8 mouse cellular contexts compared by ENCODE assay signal in the genomic region with DNA sequence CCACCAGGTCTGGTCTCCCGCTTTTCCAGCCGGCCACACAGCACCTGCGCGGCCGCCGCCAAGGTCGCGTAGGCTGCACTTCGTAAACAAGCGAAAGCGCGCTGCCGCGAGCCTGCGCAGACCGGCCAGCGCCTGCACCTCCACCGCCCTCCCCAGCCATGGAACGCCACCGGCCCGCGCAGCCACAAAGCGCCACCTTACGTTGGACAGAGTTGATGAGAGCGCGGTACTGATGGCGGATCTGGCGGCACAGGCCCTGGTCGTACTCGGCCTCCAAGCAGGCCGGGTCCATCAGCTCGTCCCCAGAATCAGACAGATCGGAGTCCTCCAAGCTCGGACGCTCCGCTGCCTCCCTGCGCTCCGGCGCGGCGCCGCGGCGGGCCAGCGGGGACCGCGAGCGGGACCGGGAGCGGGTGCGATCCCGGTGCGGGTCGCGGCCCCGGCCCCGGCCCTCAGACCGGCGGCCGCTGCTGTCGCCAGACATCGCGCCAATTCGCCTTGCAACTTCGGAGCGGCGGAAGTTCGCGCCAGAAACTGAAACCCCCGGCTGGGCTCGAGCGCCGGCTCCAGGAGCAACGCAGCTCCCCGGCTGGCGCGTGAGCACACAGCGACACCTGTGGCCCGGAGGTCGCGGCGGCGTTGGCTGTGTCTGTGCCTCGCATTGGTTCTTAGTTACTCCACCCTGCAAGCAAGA. TPM values are rescaled to one million over a fixed set of nuclear protein-coding genes. Genes with fewer than 3 reads are reported as not detected.
A peak's percentile ranks its signal among the peaks of the same experiment; 100 is the strongest.
DNase-seq lines count a peak whose midpoint lies in the region; ATAC-seq and TF ChIP-seq lines count a peak whose summit lies in the region.

No protein-coding gene starts in this region.

- peaks cover 34% of the 10 kb centered on the region for H3K79me2 ChIP-seq in MEL (ENCODE audit: control insufficient read depth, insufficient read depth, low read length, poor library complexity)

- TF ChIP-seq EP300 in MEL (IDR thresholded peaks at IDR 0.05; ENCODE audit: low read depth in 1 of 2, low read length in 2 of 2), result no peak

- H3K27ac ChIP-seq in MEL (ENCODE audit: control insufficient read depth, low read depth, low read length), result peak overlapping the region; percentile 95
- H3K27ac ChIP-seq in cerebellum, adult 2 months (ENCODE audit: insufficient read depth, low read length), result peak overlapping the region; percentile 93
- peak overlapping the region; percentile 93 for H3K27ac ChIP-seq in forebrain, postnatal 0 days (ENCODE audit: low read depth, low read length)
- H3K27ac ChIP-seq in lung, embryonic 15.5 days, result peak overlapping the region; percentile 99

- peak; percentile 77 to 81; a peak in 3 of 4 replicates for TF ChIP-seq POLR2A in MEL (IDR thresholded peaks at IDR 0.05; ENCODE audit: control insufficient read depth in 1 of 2, insufficient read depth in 1 of 2, low read depth in 1 of 2, low read length in 2 of 2, poor library complexity in 1 of 2)
- peak; percentile 77 for TF ChIP-seq POLR2A in cerebellum, adult 2 months (IDR thresholded peaks at IDR 0.05; ENCODE audit: borderline replicate concordance, insufficient read depth, low read length)

- H3K9ac ChIP-seq in MEL (ENCODE audit: control insufficient read depth, low read depth, low read length, poor library complexity, severe bottlenecking), result peak overlapping the region; percentile 98
- peak overlapping the region; percentile 72 for H3K9ac ChIP-seq in forebrain, postnatal 0 days
- peak overlapping the region; percentile 98 for H3K9ac ChIP-seq in lung, embryonic 15.5 days

- no peaks in the 10 kb centered on the region for H3K9me3 ChIP-seq in MEL (replicated peaks; ENCODE audit: insufficient read depth, low read length)
- H3K9me3 ChIP-seq in forebrain, postnatal 0 days (ENCODE audit: low read length), result no peaks in the 10 kb centered on the region
- H3K9me3 ChIP-seq in lung, embryonic 15.5 days, result no peaks in the 10 kb centered on the region

- ATAC-seq in forebrain, postnatal 0 days, result peak; percentile 98
- peak; percentile 95 for ATAC-seq in lung, embryonic 15.5 days (ENCODE audit: borderline replicate concordance, extremely low read depth, low FRiP score, low TSS enrichment)

- under 1% methylated on average over 84 of the region's 84 CpGs for WGBS in cerebellum, adult 2 months
- WGBS in forebrain, postnatal 0 days, result 2% methylated on average over 84 of the region's 84 CpGs
- WGBS in lung, embryonic 15.5 days, result under 1% methylated on average over 84 of the region's 84 CpGs

- no peaks in the 10 kb centered on the region; a peak in 1 of 4 replicates for H3K27me3 ChIP-seq in MEL (ENCODE audit: control insufficient read depth in 1 of 2, insufficient read depth in 2 of 2, low read length in 2 of 2)
- no peaks in the 10 kb centered on the region for H3K27me3 ChIP-seq in cerebellum, adult 2 months (ENCODE audit: control insufficient read depth, insufficient read depth, low read length)
- no peaks in the 10 kb centered on the region for H3K27me3 ChIP-seq in forebrain, postnatal 0 days (ENCODE audit: insufficient read depth, low read length)
- H3K27me3 ChIP-seq in lung, embryonic 15.5 days, result no peaks in the 10 kb centered on the region

- H3K4me1 ChIP-seq in MEL (ENCODE audit: control insufficient read depth in 1 of 2, insufficient read depth in 2 of 2, low read length in 2 of 2), result peaks cover 6 to 13% of the 10 kb centered on the region in 2 experiments; a peak in 3 of 4 replicates
- H3K4me1 ChIP-seq in cerebellum, adult 2 months (ENCODE audit: control insufficient read depth, insufficient read depth, low read length), result peaks cover 4% of the 10 kb centered on the region; the same call in 1 of the 2 replicates
- H3K4me1 ChIP-seq in forebrain, postnatal 0 days (ENCODE audit: insufficient read depth), result peaks cover 4% of the 10 kb centered on the region
- peaks cover 10% of the 10 kb centered on the region for H3K4me1 ChIP-seq in lung, embryonic 15.5 days

- H3K4me3 ChIP-seq in MEL (ENCODE audit: control insufficient read depth in 1 of 2, insufficient read depth in 1 of 2, low read depth in 2 of 2, low read length in 2 of 2), result peak overlapping the region; percentile 93 to 99
- peak overlapping the region; percentile 87 for H3K4me3 ChIP-seq in cerebellum, adult 2 months (replicated peaks; ENCODE audit: insufficient read depth, low read depth, low read length)
- H3K4me3 ChIP-seq in forebrain, postnatal 0 days (ENCODE audit: low read depth, low read length), result peak overlapping the region; percentile 91
- H3K4me3 ChIP-seq in lung, embryonic 15.5 days, result peak overlapping the region; percentile 99

- peaks cover 19 to 21% of the 10 kb centered on the region in 2 experiments for H3K36me3 ChIP-seq in MEL (ENCODE audit: control insufficient read depth in 1 of 2, insufficient read depth in 2 of 2, low read length in 2 of 2)
- no peaks in the 10 kb centered on the region for H3K36me3 ChIP-seq in forebrain, postnatal 0 days (ENCODE audit: insufficient read depth)
- H3K36me3 ChIP-seq in lung, embryonic 15.5 days, result peaks cover 27% of the 10 kb centered on the region

- no peak for TF ChIP-seq RAD21 in MEL (IDR thresholded peaks at IDR 0.05; ENCODE audit: low read depth, low read length)

- peak; percentile 97 for DNase-seq in MEL (ENCODE audit: low read depth, low spot score)
- DNase-seq in cerebellum, adult 2 months, result peak; percentile 95
- DNase-seq in forebrain, postnatal 0 days, result peak; percentile 94
- peak; percentile 95 for DNase-seq in heart, postnatal 4 days
- DNase-seq in layer of hippocampus, adult 8-10 months (ENCODE audit: low spot score in 2 of 2), result peak; percentile 77 to 87
- peak; percentile 85 for DNase-seq in ovary, adult 18-20 months (ENCODE audit: low spot score)
- DNase-seq in thymus, postnatal 0 days (ENCODE audit: low spot score), result peak; percentile 93

- TF ChIP-seq CTCF in MEL (IDR thresholded peaks at IDR 0.05 in 2 of 3, conservative IDR thresholded peaks at IDR 0.05 in 1 of 3; ENCODE audit: control insufficient read depth in 1 of 3, insufficient read depth in 1 of 3, low read depth in 2 of 3, low read length in 3 of 3, poor library complexity in 1 of 3, severe bottlenecking in 1 of 3), result peak; percentile 64 to 89 (median 82)
- TF ChIP-seq CTCF in cerebellum, adult 2 months (IDR thresholded peaks at IDR 0.05; ENCODE audit: borderline replicate concordance, insufficient read depth, low read depth, low read length), result peak; percentile 78
- TF ChIP-seq CTCF in forebrain, postnatal 0 days (IDR thresholded peaks at IDR 0.05; ENCODE audit: low read depth), result peak; percentile 90

- H3K4me2 ChIP-seq in forebrain, postnatal 0 days (ENCODE audit: low read depth), result peak overlapping the region; percentile 73
- peak overlapping the region; percentile 80 for H3K4me2 ChIP-seq in lung, embryonic 15.5 days

TF ChIP-seq in MEL, 35 proteins besides CTCF, POLR2A, EP300 and RAD21 (continues in another document):
- TF ChIP-seq MYB (IDR thresholded peaks at IDR 0.05; ENCODE audit: low read depth, low read length) (no peak), TCF12 (IDR thresholded peaks at IDR 0.05; ENCODE audit: low read depth, low read length) (peak; percentile 71), NRF1 (IDR thresholded peaks at IDR 0.05; ENCODE audit: insufficient read depth, low read depth, low read length, poor library complexity, severe bottlenecking) (peak; percentile 80), MAFK (IDR thresholded peaks at IDR 0.05; ENCODE audit: borderline replicate concordance, low read depth, low read length) (no peak), KAT2A (conservative IDR thresholded peaks at IDR 0.05; ENCODE audit: low read depth, low read length) (no peak; the same call in 1 of the 2 replicates), HCFC1 (IDR thresholded peaks at IDR 0.05; ENCODE audit: low read depth, low read length) (peak; percentile 86), SIN3A (IDR thresholded peaks at IDR 0.05; ENCODE audit: low read length) (peak; percentile 76), RCOR1 (IDR thresholded peaks at IDR 0.05; ENCODE audit: low read depth, low read length) (no peak)

RNA-seq across cellular contexts. Expression of a gene that starts 26.0 kb away (rescaled TPM):
- 124 and 134 TPM in 2 replicates for total RNA-seq in MEL (2012; rRNA removed)
- polyA plus RNA-seq in MEL (2012; ENCODE audit: insufficient read depth in 1 of 2, insufficient read length in 2 of 2, low read depth in 1 of 2, low replicate concordance in 2 of 2, missing spikeins in 1 of 2), result 100 to 1,000 TPM; 117 to 129 TPM
- 69.1 and 74.9 TPM in 2 replicates for polyA plus RNA-seq in cerebellum, adult 2 months (2012; rRNA removed)
- total RNA-seq in forebrain, postnatal 0 days (2014; rRNA removed), result 52.5 and 58.6 TPM in 2 replicates
- polyA plus RNA-seq in forebrain, postnatal 0 days (2015; fragmentation: Nextera tagmentation; extraction: Ambion mirVana), result 76.8 and 87.6 TPM in 2 replicates
- 10 to 100 TPM; 70.1 to 76.5 TPM for total RNA-seq in heart, postnatal 4 days (2021)
- 10 to 100 TPM; 42.0 to 45.3 (median 43.3) TPM for total RNA-seq in layer of hippocampus, adult 8-10 months (2022)
- 158 and 164 TPM in 2 replicates for polyA plus RNA-seq in lung, embryonic 15.5 days (2015; fragmentation: Nextera tagmentation; extraction: Ambion mirVana)
- 173 and 179 TPM in 2 replicates for polyA plus RNA-seq in thymus, postnatal 0 days (2015; fragmentation: Nextera tagmentation; extraction: Ambion mirVana)

RNA-seq across cellular contexts. Expression of a gene that starts 26.8 kb away (rescaled TPM):
- total RNA-seq in MEL (2012; rRNA removed), result 19.5 and 21.9 TPM in 2 replicates
- 10 to 100 TPM in 1 of 2 experiments, not detected in 1; 28.6 TPM for polyA plus RNA-seq in MEL (2012; ENCODE audit: insufficient read depth in 1 of 2, insufficient read length in 2 of 2, low read depth in 1 of 2, low replicate concordance in 2 of 2, missing spikeins in 1 of 2)
- polyA plus RNA-seq in cerebellum, adult 2 months (2012; rRNA removed), result 29.7 and 34.0 TPM in 2 replicates
- 44.2 and 50.8 TPM in 2 replicates for total RNA-seq in forebrain, postnatal 0 days (2014; rRNA removed)
- 65.6 and 97.7 TPM in 2 replicates for polyA plus RNA-seq in forebrain, postnatal 0 days (2015; fragmentation: Nextera tagmentation; extraction: Ambion mirVana)
- total RNA-seq in heart, postnatal 4 days (2021), result 10 to 100 TPM; 41.5 to 42.2 TPM
- 10 to 100 TPM; 71.4 to 86.7 (median 76.9) TPM for total RNA-seq in layer of hippocampus, adult 8-10 months (2022)
- 65.1 and 67.5 TPM in 2 replicates for polyA plus RNA-seq in lung, embryonic 15.5 days (2015; fragmentation: Nextera tagmentation; extraction: Ambion mirVana)
- 54.8 and 67.0 TPM in 2 replicates for polyA plus RNA-seq in thymus, postnatal 0 days (2015; fragmentation: Nextera tagmentation; extraction: Ambion mirVana)

RNA-seq across cellular contexts. Expression of a gene that starts 30.3 kb away (rescaled TPM):
- 3.5 and 5.3 TPM in 2 replicates for total RNA-seq in MEL (2012; rRNA removed)
- 10 to 100 TPM in 1 of 2 experiments, not detected in 1; 21.5 TPM for polyA plus RNA-seq in MEL (2012; ENCODE audit: insufficient read depth in 1 of 2, insufficient read length in 2 of 2, low read depth in 1 of 2, low replicate concordance in 2 of 2, missing spikeins in 1 of 2)
- polyA plus RNA-seq in cerebellum, adult 2 months (2012; rRNA removed), result 65.9 and 66.7 TPM in 2 replicates
- total RNA-seq in forebrain, postnatal 0 days (2014; rRNA removed), result 49.1 and 54.1 TPM in 2 replicates
- polyA plus RNA-seq in forebrain, postnatal 0 days (2015; fragmentation: Nextera tagmentation; extraction: Ambion mirVana), result 51.3 and 60.9 TPM in 2 replicates
- total RNA-seq in heart, postnatal 4 days (2021), result 100 to 1,000 TPM; 140 to 147 TPM
- total RNA-seq in layer of hippocampus, adult 8-10 months (2022), result 10 to 100 TPM; 73.3 to 82.8 (median 79.4) TPM
- polyA plus RNA-seq in lung, embryonic 15.5 days (2015; fragmentation: Nextera tagmentation; extraction: Ambion mirVana), result 23.4 and 25.3 TPM in 2 replicates
- 16.6 and 17.3 TPM in 2 replicates for polyA plus RNA-seq in thymus, postnatal 0 days (2015; fragmentation: Nextera tagmentation; extraction: Ambion mirVana)

Comparison
In these comparisons a context has a peak if more than half of its experiments do, and no peak if none do; other contexts are left out.
1. Peak in every context shown above with its lines: DNase-seq, ATAC-seq, H3K4me3 ChIP-seq and H3K27ac ChIP-seq.